Mouse (Mus musculus) cerebellum, postnatal 25 days (tissue): ENCODE data around the gene Rnd1.

Source experiments
- DNase-seq, 2 experiments: peaks; one replicate each; pipeline ENCODE4 v3.0.0; 2021; ENCODE audit warnings: mixed read lengths in 2 of 2

The Rnd1 gene

DNA sequence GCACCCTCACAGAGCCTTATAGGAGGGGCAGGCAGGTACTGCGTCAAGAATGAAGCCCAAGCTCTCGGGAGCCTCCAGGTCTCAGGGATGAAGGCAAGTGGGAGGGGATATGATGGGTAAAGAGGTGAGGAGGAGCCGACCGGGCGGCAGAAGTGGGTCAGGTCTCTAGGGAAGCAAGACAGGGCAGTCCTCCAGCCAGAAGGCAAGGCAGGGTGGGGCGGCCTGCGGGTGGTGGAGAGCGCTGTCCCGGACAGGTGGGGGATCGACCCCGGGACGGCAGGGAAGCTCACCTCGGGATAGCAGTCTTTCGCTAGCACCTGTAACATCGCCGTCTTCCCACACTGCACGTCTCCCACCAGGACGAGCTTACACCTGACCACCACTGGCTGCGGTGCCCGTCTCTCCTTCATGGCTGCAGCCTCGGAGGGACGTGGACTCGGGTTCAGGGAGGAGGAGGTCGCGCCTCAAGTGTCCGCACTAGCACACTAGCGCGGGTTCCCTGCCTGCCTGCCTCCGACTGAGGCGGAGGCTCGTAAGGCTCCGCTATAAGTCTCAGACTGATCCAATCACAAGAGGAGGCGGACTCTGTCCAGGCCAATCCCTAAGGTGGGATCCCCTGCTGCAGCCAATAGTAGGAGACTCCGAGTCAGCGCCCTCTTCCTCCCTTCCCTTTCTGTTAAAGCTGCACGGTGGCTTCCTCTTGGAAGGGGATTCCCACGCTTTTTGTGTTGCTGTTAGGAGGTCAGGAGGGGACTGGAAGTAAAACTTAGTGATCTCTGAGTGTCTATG is at the start of gene Rnd1:
Rnd1 (minus strand) TSS at position 522 of the 789 bp plus-strand sequence.
- peak; percentile 92 to 94 for DNase-seq

DNA sequence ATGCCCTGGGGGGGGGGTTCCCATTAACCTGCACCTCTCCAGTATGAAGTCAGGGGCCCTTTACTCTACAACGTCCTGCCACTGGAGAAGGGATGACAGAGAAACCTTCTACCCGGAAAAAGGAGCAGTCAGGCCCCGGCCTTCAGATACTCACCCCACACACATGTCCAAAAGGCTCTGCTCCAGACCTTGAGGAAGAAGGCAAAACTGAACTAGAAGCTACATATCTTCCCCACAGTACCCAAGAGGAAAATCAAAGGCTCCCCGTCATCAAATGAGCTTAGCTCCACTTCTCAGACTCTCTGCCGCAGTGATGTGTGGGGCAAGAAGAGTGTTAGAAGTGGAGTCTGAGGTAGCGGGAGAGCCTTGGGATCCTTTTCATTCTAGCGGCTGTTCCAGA is 49.5 kb upstream of the Rnd1 start:
- no peak for DNase-seq

DNA sequence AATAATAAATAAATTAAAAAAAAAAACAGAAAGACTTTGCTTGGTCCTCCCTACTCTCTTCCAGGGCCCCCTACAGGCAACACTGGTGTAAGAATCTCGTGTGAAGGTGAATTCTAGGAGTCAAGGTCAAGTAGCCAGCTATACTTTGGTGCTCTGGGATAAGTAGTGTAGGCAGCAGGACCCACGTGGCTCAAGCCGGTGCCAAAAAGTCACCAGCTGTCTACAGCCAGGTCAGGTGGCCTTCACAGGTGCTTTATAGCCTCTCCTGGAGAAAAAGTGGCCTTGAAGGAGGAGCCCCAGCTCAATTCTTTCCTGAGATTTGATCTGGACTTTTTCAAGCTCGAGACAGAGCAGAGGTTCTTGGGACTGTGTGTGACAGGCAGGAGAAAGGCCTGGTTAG is 48.8 kb upstream of the Rnd1 start:
- no peak for DNase-seq

DNA sequence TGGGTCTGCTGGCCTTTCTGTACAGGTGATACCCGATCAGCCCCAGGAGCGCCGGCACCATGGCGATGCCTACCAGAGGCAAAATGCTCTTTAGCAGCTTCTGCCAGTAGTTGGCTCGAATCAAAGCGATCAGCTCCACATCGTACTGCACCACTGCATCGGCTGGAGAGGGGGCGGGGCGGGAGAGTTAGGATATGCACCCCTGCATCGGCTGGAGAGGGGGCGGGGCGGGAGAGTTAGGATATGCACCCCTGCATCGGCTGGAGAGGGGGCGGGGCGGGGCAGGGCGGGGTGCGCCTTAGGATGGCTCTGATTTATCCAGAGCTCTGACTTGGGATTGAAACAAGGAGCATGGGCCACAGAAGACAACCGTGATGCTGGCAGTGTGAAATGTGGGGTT is 47.2 kb upstream of the Rnd1 start:
- DNase-seq = no peak

DNA sequence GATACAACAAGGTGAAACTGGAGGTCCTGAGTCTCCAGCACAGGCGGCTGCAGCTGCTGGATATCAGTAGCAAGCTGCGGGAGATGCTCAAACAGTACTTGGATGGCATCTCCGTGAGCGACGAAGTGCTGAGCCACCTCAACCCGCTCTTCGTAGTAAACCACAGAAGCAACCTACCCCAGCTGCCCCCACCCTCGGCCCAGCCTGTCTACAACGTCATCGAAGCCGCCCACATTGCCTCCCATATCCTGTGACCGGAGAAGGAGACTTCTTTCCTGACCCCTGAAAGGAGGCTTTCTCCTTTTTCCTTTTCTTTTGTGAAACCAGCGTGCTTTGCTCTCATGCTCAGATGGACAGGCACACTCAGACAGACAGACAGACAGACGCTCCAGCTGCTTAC is 45.6 kb upstream of the Rnd1 start:
- DNase-seq = no peak

DNA sequence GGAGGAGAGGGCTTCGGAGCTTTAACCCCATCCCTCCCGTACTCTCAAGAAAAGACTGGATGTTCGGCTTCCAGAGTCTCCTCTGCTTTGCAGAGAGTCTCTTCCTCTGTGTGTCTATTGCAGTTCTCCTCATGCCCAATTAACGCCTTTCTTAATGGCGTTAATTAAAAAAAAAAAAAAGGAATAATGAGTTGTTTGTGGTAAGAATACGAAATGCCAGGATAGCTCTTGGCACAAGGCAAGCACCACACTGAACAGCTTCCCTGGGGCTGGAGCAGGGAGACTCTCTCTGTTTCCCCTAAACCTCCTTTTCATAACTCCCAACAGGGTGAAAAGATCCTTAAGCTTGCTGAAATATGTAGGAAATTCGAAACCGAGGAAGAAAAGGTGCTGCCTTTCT is 44.9 kb upstream of the Rnd1 start:
- no peak for DNase-seq

DNA sequence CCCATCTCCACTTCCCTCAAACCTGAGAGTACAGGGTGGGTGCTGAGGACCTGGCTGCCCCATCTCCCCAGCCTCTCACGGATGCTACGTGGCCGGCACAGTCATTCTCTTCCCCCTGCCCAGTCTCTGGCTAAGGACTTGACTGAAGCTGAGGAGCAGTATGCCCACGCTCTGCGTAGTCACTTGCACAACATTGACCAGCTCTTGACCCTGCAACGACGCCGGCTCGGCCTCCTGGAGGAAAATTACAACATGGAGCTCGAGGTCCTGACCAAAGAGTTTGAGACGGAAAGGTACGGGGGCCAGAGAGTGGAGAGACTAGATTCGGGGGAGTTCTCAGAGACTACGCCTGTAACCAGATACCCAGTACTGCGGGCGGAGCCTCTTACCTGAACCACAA is 40.0 kb upstream of the Rnd1 start:
- no peak for DNase-seq

DNA sequence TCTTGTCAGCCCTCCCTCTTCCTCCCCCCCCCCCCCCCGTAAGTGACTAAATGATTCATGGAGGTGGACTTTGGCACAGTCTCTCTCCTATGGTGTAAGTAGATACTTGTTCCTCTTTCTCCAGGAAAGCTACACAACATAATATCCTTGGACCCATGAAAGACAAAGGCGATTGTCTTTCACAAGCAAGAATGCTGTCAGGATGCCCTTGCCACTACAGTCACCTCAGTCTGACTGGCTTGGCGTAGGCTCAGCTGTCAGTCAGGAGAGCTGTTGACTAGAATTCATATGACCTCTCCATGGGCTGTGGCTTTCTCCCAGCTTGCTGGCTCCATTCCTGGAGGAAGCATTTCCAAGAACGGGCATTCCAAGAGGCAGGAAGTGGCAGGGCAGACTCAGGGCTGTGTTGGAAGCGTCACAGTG is 37.0 kb upstream of the Rnd1 start:
- DNase-seq = no peak

DNA sequence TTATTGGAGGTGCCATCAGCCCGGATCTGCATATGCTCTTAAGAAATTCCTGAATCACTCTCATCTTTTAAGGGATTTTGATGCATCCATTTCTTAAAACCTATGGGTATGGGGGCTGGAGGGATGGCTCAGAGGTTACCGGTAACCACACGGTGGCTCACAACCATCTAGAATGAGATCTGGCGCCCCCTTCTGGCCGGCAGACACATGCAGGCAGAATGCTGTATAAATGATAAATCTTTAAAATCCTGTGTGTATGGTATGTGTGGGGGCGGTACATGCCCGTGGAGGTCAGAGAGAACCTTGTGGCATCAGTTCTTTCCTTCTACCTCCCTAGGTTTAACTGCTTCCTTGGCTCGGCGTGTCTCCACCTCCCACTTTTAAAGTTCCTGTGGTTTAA is 33.2 kb upstream of the Rnd1 start:
- DNase-seq = peak; percentile 71 to 87

DNA sequence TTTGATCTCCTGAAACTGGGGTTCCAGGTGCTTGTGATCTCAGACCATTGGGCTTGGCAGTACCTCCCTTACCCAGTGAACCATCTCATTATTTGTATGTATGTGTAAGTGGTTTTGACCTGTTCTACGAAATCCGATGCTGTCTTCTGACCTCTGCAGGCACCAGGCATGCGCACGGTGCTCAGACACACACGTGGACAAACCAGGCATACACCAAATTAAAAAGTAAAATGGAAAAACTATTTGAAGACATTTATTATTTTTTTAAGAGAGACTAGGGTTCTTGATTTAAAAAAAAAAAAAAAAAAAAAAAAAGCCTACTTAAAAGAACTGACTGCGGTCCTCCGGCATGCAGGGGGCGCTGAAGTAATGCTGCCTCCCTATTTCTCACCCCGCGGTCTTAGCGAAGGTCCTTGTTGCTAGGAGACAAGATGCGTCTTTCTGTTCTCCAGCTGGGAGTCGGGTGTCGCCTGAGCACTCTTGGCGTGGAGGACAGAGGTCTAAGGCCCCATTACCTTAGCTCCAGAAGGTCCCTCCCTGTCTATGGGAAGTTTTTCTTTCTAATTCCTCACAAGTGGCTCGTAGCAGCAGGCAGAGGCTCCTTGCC is 30.6 kb upstream of the Rnd1 start, which contains the start of gene Ccdc65:
Ccdc65 (plus strand) TSS at position 442 of the 607 bp plus-strand sequence.
- DNase-seq = peak; percentile 82 to 90

DNA sequence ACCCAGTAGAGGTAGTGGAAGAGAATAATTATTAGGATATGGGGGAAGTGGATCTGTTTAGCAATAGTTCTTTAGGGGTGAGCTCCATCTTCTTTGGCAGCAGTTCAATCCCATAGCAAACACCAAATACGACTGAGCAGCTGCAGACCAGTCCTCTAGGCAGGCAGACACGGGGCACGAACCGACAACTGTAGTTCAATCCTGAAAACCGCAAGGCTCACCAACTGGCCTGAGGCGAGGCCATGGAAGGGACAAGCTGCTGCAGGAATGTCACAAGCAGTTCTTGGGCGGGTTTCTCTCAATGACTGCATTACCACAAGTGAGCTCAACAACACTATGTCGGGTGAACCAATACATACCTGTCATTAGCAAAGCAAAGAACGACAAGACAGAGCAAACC is 27.1 kb upstream of the Rnd1 start:
- DNase-seq = no peak

DNA sequence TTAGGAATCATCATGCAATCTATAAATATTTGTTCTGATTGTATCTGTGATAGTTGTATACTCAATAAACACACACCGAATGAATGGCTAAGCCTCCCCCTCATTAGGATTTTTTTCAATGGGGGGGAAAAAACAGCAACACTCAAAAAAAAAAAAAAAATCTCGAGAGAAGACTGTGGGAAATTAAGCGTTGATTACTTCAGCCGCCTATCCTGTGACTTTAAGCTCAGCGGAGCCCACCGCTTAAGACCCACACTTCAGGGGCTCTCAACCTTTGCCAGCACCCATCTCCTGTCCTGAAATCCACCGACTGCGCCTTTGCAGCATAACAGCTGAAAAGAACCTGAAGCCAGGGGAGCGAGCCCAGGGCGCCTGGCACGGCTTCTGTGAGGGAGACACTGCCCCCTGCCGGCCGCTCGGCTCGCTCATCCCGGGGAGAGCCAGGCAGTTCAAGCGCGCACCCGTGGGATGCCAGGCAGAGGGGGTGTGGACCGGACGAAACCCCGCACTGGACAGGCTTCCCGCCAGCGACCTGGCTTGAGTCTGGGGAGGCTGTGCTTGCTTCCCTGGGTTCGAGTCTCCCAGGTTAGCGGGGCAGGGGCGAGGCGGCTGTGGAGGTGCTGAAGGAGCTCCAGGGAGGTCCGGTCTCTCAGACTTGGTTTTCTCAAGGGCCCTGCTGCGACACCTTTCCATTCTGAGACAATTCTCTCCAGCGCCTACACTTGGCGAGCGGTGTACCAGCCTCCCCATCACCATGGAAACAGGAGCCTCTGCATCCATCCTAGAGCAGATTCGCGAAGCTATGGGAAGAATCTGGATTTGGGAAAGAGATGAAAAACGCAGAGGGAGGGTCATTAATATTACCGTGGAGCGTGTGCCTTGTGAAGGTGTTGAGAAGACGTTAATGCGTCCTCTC is 22.2 kb upstream of the Rnd1 start:
- DNase-seq = peak; percentile 92 to 95

DNA sequence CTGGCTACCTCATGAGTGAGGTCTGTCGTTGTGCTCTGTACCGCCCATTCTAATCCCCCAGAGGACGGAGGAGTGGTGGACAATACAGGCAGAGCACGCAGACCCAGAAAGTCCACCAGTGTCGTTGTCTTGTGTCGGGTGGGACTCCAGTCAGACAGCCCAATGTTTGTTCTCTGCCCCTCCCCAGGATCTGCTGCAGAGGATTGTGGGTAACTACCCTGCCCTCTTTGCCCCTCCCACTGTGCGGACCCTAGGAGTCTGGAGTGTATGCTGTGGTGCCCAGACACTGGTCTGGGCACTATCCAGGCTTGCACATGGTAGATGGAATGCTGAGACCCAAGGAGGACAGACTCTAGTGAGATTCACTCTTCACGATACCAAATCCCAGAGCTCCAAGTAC is 19.0 kb upstream of the Rnd1 start:
- DNase-seq = no peak

DNA sequence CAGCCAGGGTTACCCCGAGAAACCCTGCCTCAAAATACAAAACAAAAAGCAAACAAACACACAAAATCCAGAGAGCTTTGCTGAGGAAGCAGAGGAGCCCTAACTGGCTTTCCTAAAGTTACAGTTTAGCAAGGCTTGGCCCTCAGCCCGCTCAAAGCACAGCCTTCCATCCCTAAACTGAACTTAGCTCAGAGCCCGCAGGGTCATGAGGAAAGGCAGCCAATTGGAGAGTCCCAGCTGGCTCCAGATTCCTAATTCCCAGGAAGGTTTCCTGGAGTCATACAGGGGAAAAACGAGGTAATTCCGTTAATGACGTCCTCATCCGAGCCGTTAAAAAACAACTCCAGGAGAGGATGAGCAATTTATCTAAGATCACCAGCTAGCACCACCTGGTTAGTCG is 18.5 kb upstream of the Rnd1 start:
- DNase-seq = no peak

DNA sequence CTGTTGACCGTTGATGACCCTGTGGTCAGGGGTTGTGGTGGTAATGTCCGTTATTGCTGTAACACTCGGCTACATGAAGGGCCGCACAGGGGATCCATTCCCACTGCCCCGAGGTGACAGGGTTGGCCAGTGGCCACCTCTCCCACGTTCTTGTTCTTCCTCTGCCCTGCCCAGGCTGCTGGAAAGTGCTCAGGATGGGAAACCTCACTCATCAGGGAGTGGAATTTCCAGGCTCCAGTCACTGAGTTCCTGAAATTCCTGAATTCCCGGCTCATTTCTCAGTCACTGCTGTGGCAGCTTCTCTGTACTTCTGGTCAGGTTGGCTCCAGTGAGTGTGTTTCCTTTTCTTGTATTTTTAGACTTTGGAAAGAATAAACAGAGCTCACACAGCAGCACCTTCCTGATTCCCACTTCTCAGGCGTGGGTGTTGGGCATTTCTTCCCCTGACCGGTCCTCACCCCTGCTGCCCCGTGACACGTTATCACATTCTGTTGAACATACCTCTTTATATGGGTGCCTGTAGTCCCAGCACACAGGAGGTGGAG is 15.0 kb upstream of the Rnd1 start:
- no peak for DNase-seq

DNA sequence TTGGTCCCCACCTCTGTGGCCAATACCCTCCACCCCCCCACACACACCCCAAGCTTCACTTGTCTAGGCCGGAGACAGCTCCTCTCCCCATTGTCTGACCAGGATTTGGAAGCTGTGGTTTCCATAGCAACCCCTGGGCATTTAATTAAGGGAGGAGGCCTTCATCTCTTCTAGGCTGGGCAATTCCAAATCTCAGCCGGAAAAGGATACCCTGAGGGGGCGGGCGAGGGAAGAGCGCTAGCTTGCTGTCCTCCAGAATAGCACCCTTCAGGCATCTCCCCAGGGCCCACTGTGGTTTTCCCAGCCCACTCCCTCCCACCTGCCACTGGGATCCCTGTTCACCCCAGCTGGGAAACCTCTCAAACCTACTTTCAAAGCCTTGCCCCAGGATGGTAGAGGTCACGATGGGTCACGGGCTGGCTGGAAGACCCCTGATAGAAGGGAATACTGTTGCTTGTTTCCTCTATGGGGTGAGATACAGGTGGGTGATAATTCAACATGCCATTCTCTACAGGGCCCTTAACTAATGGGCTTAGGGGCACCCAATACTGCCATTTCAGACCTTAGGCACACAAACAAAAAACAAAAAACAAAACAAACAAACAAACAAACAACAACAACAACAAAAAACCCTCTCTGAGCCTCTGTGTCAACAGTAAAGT is 14.4 kb upstream of the Rnd1 start:
- no peak for DNase-seq

DNA sequence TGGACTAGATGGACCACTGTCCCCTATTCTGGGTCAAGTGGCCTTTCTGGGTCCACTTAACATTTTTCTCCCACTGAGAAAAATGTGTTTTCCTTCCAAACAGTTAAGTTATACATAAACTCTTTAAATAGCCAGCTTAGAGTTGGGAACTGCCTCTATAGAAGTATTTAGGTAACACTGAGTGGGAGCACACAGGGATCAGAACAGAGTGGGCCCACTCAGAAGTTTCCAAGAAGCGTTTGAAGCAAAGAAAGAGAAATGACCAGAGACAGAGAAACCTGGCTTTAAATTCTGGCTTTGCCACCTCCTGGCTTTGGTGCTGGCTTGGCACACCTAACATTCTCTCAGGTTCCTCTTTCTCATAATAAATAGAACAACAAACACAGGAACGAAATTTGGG is 12.4 kb upstream of the Rnd1 start:
- DNase-seq = no peak

DNA sequence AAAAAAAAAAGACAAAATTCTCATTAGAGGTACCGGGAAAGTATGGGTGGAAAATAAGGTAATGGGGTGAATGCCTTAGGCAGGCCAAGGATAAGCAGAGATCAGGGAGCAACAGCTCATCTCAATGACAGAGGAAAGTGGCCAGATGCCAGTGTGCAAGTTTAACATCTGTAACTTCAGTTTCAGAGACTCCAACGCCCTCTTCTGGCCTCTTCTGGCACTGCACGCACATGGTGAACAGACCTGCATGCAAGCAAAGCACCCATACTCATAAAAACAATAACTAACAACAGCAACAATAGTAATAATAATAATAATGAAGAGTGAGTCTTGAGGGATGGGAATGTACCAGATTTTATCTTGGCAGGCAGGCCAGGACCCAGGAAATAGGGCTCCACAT is 8.7 kb upstream of the Rnd1 start:
- no peak for DNase-seq

DNA sequence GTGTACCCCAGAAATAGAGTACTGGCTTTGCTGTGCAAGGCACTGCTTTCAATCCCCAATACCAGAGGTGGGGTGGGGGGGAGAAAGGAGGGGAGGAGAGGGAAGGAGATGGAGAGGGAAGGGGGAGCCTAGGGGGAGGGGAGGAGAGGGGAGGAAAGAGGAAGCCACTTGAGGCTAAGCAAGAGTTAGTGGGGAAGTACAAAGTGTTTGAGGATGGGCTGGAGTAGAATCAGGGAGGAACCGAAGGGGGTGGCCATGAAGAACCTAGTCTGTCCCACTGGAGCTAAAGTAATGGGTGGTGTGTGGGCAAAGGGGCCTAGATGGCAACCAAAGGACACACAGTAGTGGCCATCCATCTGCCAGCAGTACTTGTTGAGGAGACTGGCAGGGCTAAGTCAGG is 6.5 kb upstream of the Rnd1 start:
- no peak for DNase-seq

DNA sequence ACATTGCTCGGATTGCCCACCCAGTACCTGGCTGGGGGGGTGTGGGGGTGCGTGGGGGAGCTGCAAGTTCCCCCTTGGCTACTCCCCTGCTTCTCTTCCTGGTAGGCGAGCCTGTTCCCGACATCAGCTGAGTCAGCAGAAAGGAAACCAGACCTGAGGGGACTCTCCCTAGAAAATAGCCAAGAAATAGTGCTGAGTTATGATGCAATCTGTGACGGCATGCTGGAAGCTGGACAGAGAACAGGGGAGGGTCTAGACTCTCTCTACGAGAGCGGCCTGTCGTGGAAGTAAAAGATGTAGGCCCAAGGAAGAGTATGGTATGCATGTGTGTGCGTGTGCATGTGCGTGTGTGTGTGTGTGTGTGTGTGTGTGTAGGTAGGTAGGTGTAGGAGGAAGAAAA is 5.9 kb upstream of the Rnd1 start:
- no peak for DNase-seq

DNA sequence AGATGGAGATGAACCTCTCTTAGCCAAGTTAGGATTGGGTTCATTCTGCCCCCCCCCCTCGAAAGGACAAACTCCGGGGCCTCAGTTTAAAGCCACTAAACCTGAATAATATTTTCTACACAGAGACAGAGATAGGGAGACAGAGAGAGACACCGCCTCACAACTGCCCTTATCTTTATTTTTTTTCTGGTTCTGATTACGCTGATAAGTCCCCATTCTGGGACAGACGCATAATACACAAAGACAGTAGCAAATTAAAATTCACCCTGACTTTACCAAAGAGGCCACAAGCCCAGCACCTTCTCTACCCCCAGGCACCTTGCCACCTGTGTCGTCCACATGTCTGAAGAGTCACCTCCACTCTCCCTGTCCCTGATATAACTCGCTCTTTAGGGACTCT is 4.4 kb upstream of the Rnd1 start:
- DNase-seq = no peak

DNA sequence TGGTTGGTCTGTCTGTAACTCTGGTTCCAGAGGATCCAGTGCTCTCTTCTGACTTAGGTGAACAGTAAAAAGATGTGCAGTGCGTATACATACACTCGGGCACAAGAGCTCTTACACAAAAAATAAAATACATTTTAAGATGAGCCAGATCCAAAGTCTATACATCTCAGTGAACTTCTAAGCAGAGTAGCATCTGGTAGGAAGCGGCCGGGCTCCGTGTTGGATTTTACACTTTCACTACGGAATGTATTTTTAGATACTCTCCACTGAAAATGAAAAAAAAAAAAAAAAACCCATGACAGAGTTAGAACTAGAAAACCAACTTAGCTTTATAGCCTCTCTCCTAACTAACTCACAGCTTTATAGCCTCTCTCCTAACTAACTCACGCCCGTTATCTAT is 3.4 kb upstream of the Rnd1 start:
- no peak for DNase-seq

DNA sequence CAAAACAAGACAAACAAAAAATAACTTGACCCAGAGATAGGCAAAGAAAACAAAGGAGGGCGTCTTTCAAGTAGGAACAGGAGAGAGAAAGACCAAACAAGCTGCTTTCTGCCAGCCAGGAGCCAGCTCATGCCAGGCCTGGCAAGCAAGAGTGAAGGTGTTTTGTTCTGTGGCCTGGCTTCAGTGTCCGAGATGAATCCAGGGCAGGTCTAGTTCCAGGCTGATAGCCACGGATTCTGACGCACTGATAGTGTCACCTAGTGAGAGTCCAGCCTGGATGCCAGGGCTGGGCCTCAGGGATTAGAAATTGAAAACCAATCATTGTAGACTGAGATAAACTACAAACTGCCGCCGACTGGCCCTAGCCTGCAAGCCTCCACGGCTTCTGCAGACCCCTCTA is 716 bp upstream of the Rnd1 start:
- DNase-seq = peak; percentile 20 to 21
